Mouse (Mus musculus) CD4-positive naive resting alpha-beta T cell, adult 57 days (primary cell): ENCODE results near the gene Tsc22d4. TPM values are rescaled to one million over a fixed set of nuclear protein-coding genes. Genes with fewer than 3 reads are reported as not detected.

Source experiments
- total RNA-seq: library from RNA; stranded (reverse); gene quantifications from one replicate; pipeline ENCODE4 v1.2.4, GENCODE M21; 2023

The Tsc22d4 gene
- 231 TPM for total RNA-seq

GRCm38 (mm10) chr5:137745214-137746171, at the start of gene Tsc22d4:
TSS of gene Tsc22d4 (plus strand) at chr5:137745730.

GRCm38 (mm10) chr5:137741023-137741931, 4.3 kb upstream of the Tsc22d4 start, which contains the start of gene Nyap1:
TSS of gene Nyap1 (minus strand) at chr5:137741607.

GRCm38 (mm10) chr5:137778635-137779034, 33.1 kb downstream of the Tsc22d4 start, which contains the start of gene Ppp1r35:
TSS of gene Ppp1r35 (plus strand) at chr5:137778849.

GRCm38 (mm10) chr5:137787151-137787928, 41.8 kb downstream of the Tsc22d4 start, which contains the start of the genes Mepce and Zcwpw1:
TSS of gene Mepce (minus strand) at chr5:137787655.
TSS of gene Zcwpw1 (plus strand) at chr5:137787798.

Other genes with a start within 250 kb of the Tsc22d4 start
- 28.3 TPM for gene Pop7, start 243.2 kb upstream of the Tsc22d4 start, total RNA-seq
- gene Gigyf1, start 227.2 kb upstream of the Tsc22d4 start, total RNA-seq, result 101 TPM
- not detected for gene Epo, start 212.5 kb upstream of the Tsc22d4 start, total RNA-seq
- gene Gnb2, start 212.2 kb upstream of the Tsc22d4 start, total RNA-seq, result 306 TPM
- not detected for gene Actl6b, start 192.2 kb upstream of the Tsc22d4 start, total RNA-seq
- not detected for gene Tfr2, start 175.9 kb upstream of the Tsc22d4 start, total RNA-seq
- 40.9 TPM for gene Mospd3, start 144.7 kb upstream of the Tsc22d4 start, total RNA-seq
- 1.8 TPM for gene Pcolce, start 131.9 kb upstream of the Tsc22d4 start, total RNA-seq
- gene Fbxo24, start 116.7 kb upstream of the Tsc22d4 start, total RNA-seq, result 0.53 TPM
- gene Lrch4, start 116.6 kb upstream of the Tsc22d4 start, total RNA-seq, result 208 TPM
- gene Gm20605, start 116.6 kb upstream of the Tsc22d4 start, total RNA-seq, result 63.8 TPM
- 111 TPM for gene Sap25, start 104.4 kb upstream of the Tsc22d4 start, total RNA-seq
- gene Irs3, start 100.0 kb upstream of the Tsc22d4 start, total RNA-seq, result not detected
- 33.8 TPM for gene Agfg2, start 61.0 kb upstream of the Tsc22d4 start, total RNA-seq
- gene Nyap1, start 4.1 kb upstream of the Tsc22d4 start, total RNA-seq, result 1.7 TPM
- 23.3 TPM for gene Ppp1r35, start 33.1 kb downstream of the Tsc22d4 start, total RNA-seq
- 168 TPM for gene Mepce, start 41.9 kb downstream of the Tsc22d4 start, total RNA-seq
- gene Zcwpw1, start 42.1 kb downstream of the Tsc22d4 start, total RNA-seq, result 15.1 TPM
- gene Pilra, start 90.6 kb downstream of the Tsc22d4 start, total RNA-seq, result 5.1 TPM
- gene Pilrb1, start 112.4 kb downstream of the Tsc22d4 start, total RNA-seq, result 2.1 TPM
- gene Pilrb2, start 126.1 kb downstream of the Tsc22d4 start, total RNA-seq, result 1.7 TPM
- not detected for gene Cyp3a13, start 175.9 kb downstream of the Tsc22d4 start, total RNA-seq
- not detected for gene Gjc3, start 217.4 kb downstream of the Tsc22d4 start, total RNA-seq
- gene Azgp1, start 235.8 kb downstream of the Tsc22d4 start, total RNA-seq, result not detected